Mouse (Mus musculus): ENCODE measurements at regions not wholly inside any gene's neighbourhood (a gene's known extent, or its start where the extent isn't known, plus 50 kb on each side); places are given as distances from the start of the nearest gene placed in this dataset.

GRCm38 (mm10) chr3:136993473-136993872 lies 323.5 kb downstream of the Ppp3ca start:
- Histone ChIP-seq H3K27ac (replicated peaks) (no peak overlapping the region), H3K9ac (no peak overlapping the region), H3K4me3 (replicated peaks) (no peak overlapping the region), H3K4me2 (replicated peaks) (no peak overlapping the region), H3K4me1 (no peaks in the 10 kb centered on the region), H3K9me3 (replicated peaks) (no peaks in the 10 kb centered on the region), H3K27me3 (no peaks in the 10 kb centered on the region), H3K36me3 (no peaks in the 10 kb centered on the region)
- 58% methylated on average over 2 of the region's 2 CpGs for WGBS
- no peak for ATAC-seq (ENCODE audit: insufficient number of reproducible peaks, low FRiP score, low TSS enrichment, low read depth)

- no peaks in the 10 kb centered on the region for H3K27me3 ChIP-seq
- no peaks in the 10 kb centered on the region for H3K4me1 ChIP-seq
- H3K4me3 ChIP-seq (replicated peaks): no peak overlapping the region
- H3K9me3 ChIP-seq (replicated peaks): no peaks in the 10 kb centered on the region
- ATAC-seq (ENCODE audit: insufficient number of reproducible peaks, low FRiP score, low TSS enrichment, low read depth): no peak
- no peaks in the 10 kb centered on the region for H3K36me3 ChIP-seq
- H3K9ac ChIP-seq: no peak overlapping the region
- 85% methylated on average over 8 of the region's 8 CpGs for WGBS
- H3K4me2 ChIP-seq (replicated peaks): no peak overlapping the region
- no peak overlapping the region for H3K27ac ChIP-seq (replicated peaks)
Measured at GRCm38 (mm10) chr3:136994361-136995083, 324.6 kb downstream of the Ppp3ca start.

- no peak overlapping the region for H3K9ac ChIP-seq
- H3K36me3 ChIP-seq: no peaks in the 10 kb centered on the region
- H3K9me3 ChIP-seq (replicated peaks): no peaks in the 10 kb centered on the region
- no peak overlapping the region for H3K4me3 ChIP-seq (replicated peaks)
- H3K27ac ChIP-seq (replicated peaks): no peak overlapping the region
- H3K4me2 ChIP-seq (replicated peaks): no peak overlapping the region
- 68% methylated on average over 3 of the region's 3 CpGs for whole genome bisulfite sequencing
- H3K27me3 ChIP-seq: no peaks in the 10 kb centered on the region
- ATAC-seq (ENCODE audit: insufficient number of reproducible peaks, low FRiP score, low TSS enrichment, low read depth): no peak
- H3K4me1 ChIP-seq: no peaks in the 10 kb centered on the region
Measured at GRCm38 (mm10) chr3:136995611-136996335, 325.8 kb downstream of the Ppp3ca start.

GRCm38 (mm10) chr3:136996381-136996895 lies 326.5 kb downstream of the Ppp3ca start:
- H3K27ac ChIP-seq (replicated peaks): no peak overlapping the region
- H3K9me3 ChIP-seq (replicated peaks): no peaks in the 10 kb centered on the region
- 50% methylated on average over 5 of the region's 5 CpGs for WGBS
- no peak overlapping the region for H3K4me3 ChIP-seq (replicated peaks)
- H3K9ac ChIP-seq: no peak overlapping the region
- no peaks in the 10 kb centered on the region for H3K36me3 ChIP-seq
- H3K4me2 ChIP-seq (replicated peaks): no peak overlapping the region
- ATAC-seq (ENCODE audit: insufficient number of reproducible peaks, low FRiP score, low TSS enrichment, low read depth): no peak
- H3K27me3 ChIP-seq: no peaks in the 10 kb centered on the region
- H3K4me1 ChIP-seq: no peaks in the 10 kb centered on the region

GRCm38 (mm10) chr3:137011551-137011950 lies 329.3 kb upstream of the Emcn start:
- Histone ChIP-seq H3K9ac (no peak overlapping the region), H3K36me3 (no peaks in the 10 kb centered on the region), H3K9me3 (replicated peaks) (no peaks in the 10 kb centered on the region), H3K4me1 (no peaks in the 10 kb centered on the region), H3K4me3 (replicated peaks) (no peak overlapping the region), H3K27ac (replicated peaks) (no peak overlapping the region), H3K27me3 (no peaks in the 10 kb centered on the region), H3K4me2 (replicated peaks) (no peak overlapping the region)
- 59% methylated on average over 2 of the region's 2 CpGs for WGBS
- ATAC-seq (ENCODE audit: insufficient number of reproducible peaks, low FRiP score, low TSS enrichment, low read depth): no peak

GRCm38 (mm10) chr3:137014686-137015085 lies 326.2 kb upstream of the Emcn start:
- no peak overlapping the region for H3K4me3 ChIP-seq (replicated peaks)
- no peak overlapping the region for H3K4me2 ChIP-seq (replicated peaks)
- H3K27me3 ChIP-seq: no peaks in the 10 kb centered on the region
- no peaks in the 10 kb centered on the region for H3K4me1 ChIP-seq
- H3K9me3 ChIP-seq (replicated peaks): no peaks in the 10 kb centered on the region
- H3K27ac ChIP-seq (replicated peaks): no peak overlapping the region
- H3K9ac ChIP-seq: no peak overlapping the region
- WGBS: 57% methylated on average over 2 of the region's 2 CpGs
- H3K36me3 ChIP-seq: no peaks in the 10 kb centered on the region
- no peak for ATAC-seq (ENCODE audit: insufficient number of reproducible peaks, low FRiP score, low TSS enrichment, low read depth)

- H3K27me3 ChIP-seq: no peaks in the 10 kb centered on the region
- no peaks in the 10 kb centered on the region for H3K4me1 ChIP-seq
- no peak overlapping the region for H3K4me2 ChIP-seq (replicated peaks)
- H3K9ac ChIP-seq: no peak overlapping the region
- no peak overlapping the region for H3K27ac ChIP-seq (replicated peaks)
- WGBS: 75% methylated on average over 3 of the region's 3 CpGs
- no peak overlapping the region for H3K4me3 ChIP-seq (replicated peaks)
- no peaks in the 10 kb centered on the region for H3K9me3 ChIP-seq (replicated peaks)
- no peak for ATAC-seq (ENCODE audit: insufficient number of reproducible peaks, low FRiP score, low TSS enrichment, low read depth)
- H3K36me3 ChIP-seq: no peaks in the 10 kb centered on the region
Measured at GRCm38 (mm10) chr3:137015199-137015598, 325.7 kb upstream of the Emcn start.

GRCm38 (mm10) chr3:137019971-137020634 lies 320.8 kb upstream of the Emcn start:
- H3K4me3 ChIP-seq (replicated peaks): no peak overlapping the region
- WGBS: 49% methylated on average over 3 of the region's 3 CpGs
- no peaks in the 10 kb centered on the region for H3K27me3 ChIP-seq
- no peaks in the 10 kb centered on the region for H3K4me1 ChIP-seq
- H3K4me2 ChIP-seq (replicated peaks): no peak overlapping the region
- no peaks in the 10 kb centered on the region for H3K9me3 ChIP-seq (replicated peaks)
- no peak; the same call in 1 of the 2 replicates for ATAC-seq (ENCODE audit: insufficient number of reproducible peaks, low FRiP score, low TSS enrichment, low read depth)
- H3K27ac ChIP-seq (replicated peaks): no peak overlapping the region
- no peak overlapping the region for H3K9ac ChIP-seq
- no peaks in the 10 kb centered on the region for H3K36me3 ChIP-seq

- Histone ChIP-seq H3K9ac (no peak overlapping the region), H3K9me3 (replicated peaks) (no peaks in the 10 kb centered on the region), H3K4me3 (replicated peaks) (no peak overlapping the region), H3K36me3 (no peaks in the 10 kb centered on the region), H3K4me1 (no peaks in the 10 kb centered on the region), H3K4me2 (replicated peaks) (no peak overlapping the region), H3K27ac (replicated peaks) (no peak overlapping the region), H3K27me3 (no peaks in the 10 kb centered on the region)
- ATAC-seq (ENCODE audit: insufficient number of reproducible peaks, low FRiP score, low TSS enrichment, low read depth): no peak
- WGBS: 70% methylated on average over 2 of the region's 2 CpGs
Measured at GRCm38 (mm10) chr3:137029546-137029945, 311.3 kb upstream of the Emcn start.

- 68% methylated on average over 2 of the region's 2 CpGs for WGBS
- H3K27me3 ChIP-seq: no peaks in the 10 kb centered on the region
- no peaks in the 10 kb centered on the region for H3K9me3 ChIP-seq (replicated peaks)
- H3K27ac ChIP-seq (replicated peaks): no peak overlapping the region
- H3K4me2 ChIP-seq (replicated peaks): no peak overlapping the region
- ATAC-seq (ENCODE audit: insufficient number of reproducible peaks, low FRiP score, low TSS enrichment, low read depth): no peak
- H3K9ac ChIP-seq: no peak overlapping the region
- H3K4me1 ChIP-seq: no peaks in the 10 kb centered on the region
- H3K4me3 ChIP-seq (replicated peaks): no peak overlapping the region
- H3K36me3 ChIP-seq: no peaks in the 10 kb centered on the region
Measured at GRCm38 (mm10) chr3:137032802-137033201, 308.1 kb upstream of the Emcn start.

GRCm38 (mm10) chr3:137039638-137040037 lies 301.2 kb upstream of the Emcn start:
- Histone ChIP-seq H3K4me2 (replicated peaks) (no peak overlapping the region), H3K4me1 (no peaks in the 10 kb centered on the region), H3K36me3 (no peaks in the 10 kb centered on the region), H3K27ac (replicated peaks) (no peak overlapping the region), H3K9me3 (replicated peaks) (no peaks in the 10 kb centered on the region), H3K27me3 (no peaks in the 10 kb centered on the region), H3K9ac (no peak overlapping the region), H3K4me3 (replicated peaks) (no peak overlapping the region)
- no peak for ATAC-seq (ENCODE audit: insufficient number of reproducible peaks, low FRiP score, low TSS enrichment, low read depth)
- 87% methylated on average over 8 of the region's 8 CpGs for WGBS
